Mouse (Mus musculus): Measurements from ENCODE around the gene Cyfip1. TPM values are rescaled to one million over a fixed set of nuclear protein-coding genes. Genes with fewer than 3 reads are reported as not detected.

Cyfip1 gene
- 4.7 TPM for polyA plus RNA-seq (2017; shearing (Covaris generic))

GRCm38 (mm10) chr7:55841445-55841844 lies at the start of gene Cyfip1:
TSS of gene Cyfip1 (plus strand) at chr7:55841745.

GRCm38 (mm10) chr7:55793952-55794603 lies 47.5 kb upstream of the Cyfip1 start, which contains the start of gene Tubgcp5:
TSS of gene Tubgcp5 (plus strand) at chr7:55794154.

GRCm38 (mm10) chr7:55962004-55962908 lies 120.7 kb downstream of the Cyfip1 start, which contains the start of gene Nipa2:
TSS of gene Nipa2 (minus strand) at chr7:55962476.

Other genes starting within 250 kb of the Cyfip1 start
- gene Siglech, start 73.6 kb upstream of the Cyfip1 start, polyA plus RNA-seq (2017; shearing (Covaris generic)) = not detected
- gene Tubgcp5, start 47.6 kb upstream of the Cyfip1 start, polyA plus RNA-seq (2017; shearing (Covaris generic)) = 19.7 TPM
- 57.9 TPM for gene Nipa2, start 120.7 kb downstream of the Cyfip1 start, polyA plus RNA-seq (2017; shearing (Covaris generic))
- 0.50 TPM for gene Nipa1, start 178.2 kb downstream of the Cyfip1 start, polyA plus RNA-seq (2017; shearing (Covaris generic))
- gene Herc2, start 208.5 kb downstream of the Cyfip1 start, polyA plus RNA-seq (2017; shearing (Covaris generic)) = 43.8 TPM

All from naive thymus-derived CD4-positive, alpha-beta T cell, adult 5 months (primary cell).